Mouse (Mus musculus): ENCODE data around the gene Magi1.

- no peak for TF ChIP-seq CTCF (IDR thresholded peaks at IDR 0.05; ENCODE audit: borderline replicate concordance, extremely low read depth, insufficient read depth, insufficient read length)
- no peak for TF ChIP-seq POLR2A (IDR thresholded peaks at IDR 0.05; ENCODE audit: borderline replicate concordance, extremely low read depth, insufficient read depth, insufficient read length, poor library complexity, severe bottlenecking)
Observed at GRCm38 (mm10) chr6:94043461-94043860, 240.3 kb downstream of the Magi1 start.

Measured in brain, embryonic 14.5 days (tissue).